Comparison of ENCODE assay signal across 14 mouse cellular contexts in genomic region chr2:132943997-132944396, GRCm38 (mm10). TPM values are rescaled to one million over a fixed set of nuclear protein-coding genes. Genes with fewer than 3 reads are reported as not detected.
DNase-seq lines count a peak whose midpoint lies in the region; ATAC-seq and TF ChIP-seq lines count a peak whose summit lies in the region.
"Had no signal": no experiment of that assay in that cellular context is flagged by ENCODE, and none has a peak within 500 bp of the region (broad histone marks: within the 10 kb centered on the region; RNA-seq: fewer than 3 reads in every experiment).

No protein-coding gene starts in this region.

- no peak for ATAC-seq in lung, embryonic 15.5 days (ENCODE audit: borderline replicate concordance, extremely low read depth, low FRiP score, low TSS enrichment)
- no peak for ATAC-seq in intestine, embryonic 16.5 days
- no peak for ATAC-seq in limb, embryonic 11.5 days (ENCODE audit: insufficient number of reproducible peaks, low FRiP score, low TSS enrichment, low read depth)
- no peak for ATAC-seq in stomach, postnatal 0 days (ENCODE audit: low FRiP score, low TSS enrichment)
- ATAC-seq: Patski had no signal

- peaks cover 47% of the 10 kb centered on the region for H3K27me3 ChIP-seq in lung, embryonic 15.5 days
- H3K27me3 ChIP-seq in intestine, embryonic 16.5 days (replicated peaks; ENCODE audit: control insufficient read depth, insufficient read depth, low read length): no peaks in the 10 kb centered on the region; the same call in 1 of the 2 replicates
- H3K27me3 ChIP-seq in limb, embryonic 11.5 days (ENCODE audit: control insufficient read depth, insufficient read depth, low read length): peaks cover 31% of the 10 kb centered on the region
- no peaks in the 10 kb centered on the region for H3K27me3 ChIP-seq in stomach, postnatal 0 days (ENCODE audit: control insufficient read depth, insufficient read depth, low read length)

- 27% methylated on average over 13 of the region's 13 CpGs for WGBS in lung, embryonic 15.5 days
- 24% methylated on average over 13 of the region's 13 CpGs for WGBS in intestine, embryonic 16.5 days
- 34% methylated on average over 13 of the region's 13 CpGs for WGBS in limb, embryonic 11.5 days
- WGBS in stomach, postnatal 0 days: 29% methylated on average over 13 of the region's 13 CpGs

- no peak overlapping the region for H3K9ac ChIP-seq in lung, embryonic 15.5 days
- peak overlapping the region; percentile 62 for H3K9ac ChIP-seq in intestine, embryonic 16.5 days (ENCODE audit: low read depth, low read length)
- H3K9ac ChIP-seq in limb, embryonic 11.5 days (ENCODE audit: low read length): no peak overlapping the region
- peak overlapping the region; percentile 51; the same call in 1 of the 2 replicates for H3K9ac ChIP-seq in stomach, postnatal 0 days (ENCODE audit: low read length)

- no peak for TF ChIP-seq EP300 in stomach, postnatal 0 days (optimal IDR thresholded peaks at IDR 0.05)

- DNase-seq in lung, postnatal 25 days (ENCODE audit: low spot score): no peak
- DNase-seq in limb, embryonic 11.5 days (ENCODE audit: low spot score): peak; percentile 32
- DNase-seq in stomach, postnatal 0 days (ENCODE audit: low spot score): peak; percentile 34
- no peak for DNase-seq in testis, postnatal 14 days (ENCODE audit: low spot score)
- DNase-seq in layer of hippocampus, adult 9-10 months (ENCODE audit: low spot score): no peak
- DNase-seq: cerebellum, postnatal 36 days; gastrocnemius, adult 2 months; heart, postnatal 4 days; right cerebral cortex, postnatal 4 days had no signal

- 0 out of 2 replicates have a peak, but pooled peaks cover 7% of the 10 kb centered on the region for H3K4me1 ChIP-seq in lung, embryonic 15.5 days
- H3K4me1 ChIP-seq in intestine, embryonic 16.5 days (ENCODE audit: control insufficient read depth, insufficient read depth, low read length): 0 out of 2 replicates have a peak, but pooled peaks cover 4% of the 10 kb centered on the region
- H3K4me1 ChIP-seq in limb, embryonic 11.5 days (ENCODE audit: control insufficient read depth, insufficient read depth, low read length): 0 out of 2 replicates have a peak, but pooled peaks cover 7% of the 10 kb centered on the region
- H3K4me1 ChIP-seq in stomach, postnatal 0 days (replicated peaks; ENCODE audit: control insufficient read depth, insufficient read depth): no peaks in the 10 kb centered on the region

- H3K36me3 ChIP-seq in lung, embryonic 15.5 days: no peaks in the 10 kb centered on the region
- no peaks in the 10 kb centered on the region for H3K36me3 ChIP-seq in intestine, embryonic 16.5 days (ENCODE audit: control insufficient read depth, insufficient read depth, low read length)
- no peaks in the 10 kb centered on the region for H3K36me3 ChIP-seq in limb, embryonic 11.5 days (ENCODE audit: control insufficient read depth, insufficient read depth, low read length)
- H3K36me3 ChIP-seq in stomach, postnatal 0 days (ENCODE audit: control insufficient read depth, insufficient read depth, low read length): no peaks in the 10 kb centered on the region
- H3K36me3 ChIP-seq: forebrain, embryonic 10.5 days; heart, embryonic 10.5 days had no signal

- H3K4me2 ChIP-seq in lung, embryonic 15.5 days: peak overlapping the region; percentile 33
- peak overlapping the region; percentile 42 for H3K4me2 ChIP-seq in intestine, embryonic 16.5 days (ENCODE audit: low read depth, low read length)
- no peak overlapping the region for H3K4me2 ChIP-seq in limb, embryonic 11.5 days (ENCODE audit: low read depth, severe bottlenecking)
- peak overlapping the region; percentile 51 for H3K4me2 ChIP-seq in stomach, postnatal 0 days (replicated peaks; ENCODE audit: low read depth)

- no peak overlapping the region for H3K27ac ChIP-seq in lung, embryonic 15.5 days
- H3K27ac ChIP-seq in intestine, embryonic 16.5 days (ENCODE audit: low read length): peak overlapping the region; percentile 77
- no peak overlapping the region for H3K27ac ChIP-seq in limb, embryonic 11.5 days (replicated peaks; ENCODE audit: low read depth, low read length)
- H3K27ac ChIP-seq in stomach, postnatal 0 days (replicated peaks): peak overlapping the region; percentile 58
- H3K27ac ChIP-seq: forebrain, embryonic 10.5 days; gastrocnemius, adult 2 months; heart, embryonic 10.5 days had no signal

- H3K4me3 ChIP-seq in lung, embryonic 15.5 days: no peak overlapping the region
- peak overlapping the region; percentile 44 for H3K4me3 ChIP-seq in intestine, embryonic 16.5 days (ENCODE audit: low read length)
- no peak overlapping the region for H3K4me3 ChIP-seq in limb, embryonic 11.5 days (ENCODE audit: low read depth, low read length)
- peak overlapping the region; percentile 51 for H3K4me3 ChIP-seq in stomach, postnatal 0 days (ENCODE audit: low read depth, low read length)
- H3K4me3 ChIP-seq: gastrocnemius, adult 2 months had no signal

- H3K9me3 ChIP-seq in lung, embryonic 15.5 days: no peaks in the 10 kb centered on the region
- no peaks in the 10 kb centered on the region for H3K9me3 ChIP-seq in intestine, embryonic 16.5 days (ENCODE audit: control insufficient read depth, low read length)
- no peaks in the 10 kb centered on the region for H3K9me3 ChIP-seq in limb, embryonic 11.5 days (ENCODE audit: control insufficient read depth, low read length)
- H3K9me3 ChIP-seq in stomach, postnatal 0 days (ENCODE audit: control insufficient read depth, low read length): no peaks in the 10 kb centered on the region
- H3K9me3 ChIP-seq: forebrain, embryonic 10.5 days; heart, embryonic 10.5 days had no signal

- no peak for TF ChIP-seq CTCF in stomach, postnatal 0 days (IDR thresholded peaks at IDR 0.05; ENCODE audit: low read depth)

RNA-seq across cellular contexts. Expression of gene Fermt1, which starts 1.7 kb away (rescaled TPM):
- polyA plus RNA-seq in lung, embryonic 15.5 days (2015; fragmentation: Nextera tagmentation; extraction: Ambion mirVana): 5.3 and 5.7 TPM in 2 replicates
- polyA plus RNA-seq in intestine, embryonic 16.5 days (2015; fragmentation: Nextera tagmentation; extraction: Ambion mirVana): 52.0 and 53.2 TPM in 2 replicates
- polyA plus RNA-seq in limb, embryonic 11.5 days (2014; fragmentation: Nextera tagmentation; extraction: Ambion mirVana): 15.6 and 17.5 TPM in 2 replicates
- 56.4 and 62.8 TPM in 2 replicates for polyA plus RNA-seq in stomach, postnatal 0 days (2015; fragmentation: Nextera tagmentation; extraction: Ambion mirVana)

Comparison
In these comparisons a context has a peak if more than half of its experiments do, and no peak if none do; other contexts are left out.
1. H3K27ac ChIP-seq: peak in intestine, embryonic 16.5 days (single experiment) and stomach, postnatal 0 days (single experiment); none in lung, embryonic 15.5 days (single experiment) and limb, embryonic 11.5 days (single experiment).
2. H3K4me3 ChIP-seq: peak in intestine, embryonic 16.5 days (single experiment) and stomach, postnatal 0 days (single experiment); none in lung, embryonic 15.5 days (single experiment) and limb, embryonic 11.5 days (single experiment).
3. H3K9ac ChIP-seq: peak in intestine, embryonic 16.5 days (single experiment) and stomach, postnatal 0 days (single experiment); none in lung, embryonic 15.5 days (single experiment) and limb, embryonic 11.5 days (single experiment).
4. DNase-seq: peak in limb, embryonic 11.5 days (single experiment) and stomach, postnatal 0 days (single experiment); none in lung, postnatal 25 days (single experiment), testis, postnatal 14 days (single experiment) and layer of hippocampus, adult 9-10 months (single experiment).